Mouse (Mus musculus): ENCODE results near the gene Mtmr3.
"Not testable (repeated sequence)": the region's sequence is repeated elsewhere in the genome, so short reads cannot be mapped to it uniquely, and the experiment has no call there.

The Mtmr3 gene

DNA sequence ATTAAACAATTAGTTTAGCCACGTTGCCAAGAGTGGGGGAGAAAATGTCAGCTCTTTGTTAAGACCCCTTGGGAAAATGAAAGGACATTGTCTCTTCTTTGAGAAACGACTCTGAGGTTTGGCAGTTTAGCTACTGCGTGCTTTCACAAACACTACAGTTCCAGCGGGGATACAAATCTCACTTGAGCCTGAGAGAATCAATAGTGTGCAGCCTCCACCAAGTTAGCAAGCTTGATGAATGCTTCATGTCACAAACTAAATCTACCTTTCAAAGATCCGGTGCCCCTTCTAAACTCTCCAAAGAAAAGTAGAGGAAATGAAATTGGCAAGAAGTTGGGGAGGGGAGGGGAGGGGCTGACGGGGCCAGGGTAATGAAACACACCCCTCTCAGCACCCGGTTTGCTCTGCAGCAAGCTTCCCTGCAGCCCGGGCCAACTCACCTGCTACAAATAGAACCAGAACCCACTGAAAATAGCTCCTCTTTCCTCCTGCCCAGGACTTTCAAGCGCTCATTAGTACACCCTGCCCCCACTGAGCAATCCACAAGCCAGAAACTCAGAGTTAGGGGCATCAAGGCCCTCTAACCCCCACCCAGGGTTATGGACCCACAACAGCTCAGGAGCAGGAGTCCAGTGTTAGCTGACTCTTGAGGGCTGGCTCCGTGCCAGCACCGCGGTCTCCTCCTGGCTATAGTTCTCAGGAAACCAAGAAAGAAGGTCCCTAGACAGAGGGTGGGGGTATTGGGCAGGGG lies 8.2 kb upstream of the Mtmr3 start:
- CTCF ChIA-PET: interaction anchor here (0.6 kb wide), 1 partner anchor 519 kb away, joined by 3 read pairs; no protein-coding TSS in a partner anchor

DNA sequence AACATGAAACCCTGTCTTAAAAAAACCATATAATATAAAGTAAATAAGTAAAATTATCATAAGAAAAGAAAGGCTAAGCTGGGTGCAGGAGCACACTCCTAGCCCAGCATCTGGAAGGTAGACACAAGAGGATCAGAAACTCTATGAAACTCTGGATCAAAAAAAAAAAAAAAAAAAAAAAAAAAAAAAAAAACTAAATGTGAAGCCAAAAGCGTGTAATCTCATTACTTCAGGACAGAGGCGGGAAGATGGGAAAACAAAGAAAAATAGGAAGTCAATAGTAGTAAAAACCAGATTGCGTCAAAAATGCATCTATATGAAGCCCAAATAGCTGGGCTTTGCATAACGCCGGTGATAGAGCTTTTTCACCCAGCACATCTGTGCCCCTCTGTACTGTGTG lies 7.2 kb upstream of the Mtmr3 start:
- CTCF ChIA-PET: interaction anchor here (0.7 kb wide), 1 partner anchor 55 kb away, joined by 5 read pairs; no protein-coding TSS in a partner anchor

DNA sequence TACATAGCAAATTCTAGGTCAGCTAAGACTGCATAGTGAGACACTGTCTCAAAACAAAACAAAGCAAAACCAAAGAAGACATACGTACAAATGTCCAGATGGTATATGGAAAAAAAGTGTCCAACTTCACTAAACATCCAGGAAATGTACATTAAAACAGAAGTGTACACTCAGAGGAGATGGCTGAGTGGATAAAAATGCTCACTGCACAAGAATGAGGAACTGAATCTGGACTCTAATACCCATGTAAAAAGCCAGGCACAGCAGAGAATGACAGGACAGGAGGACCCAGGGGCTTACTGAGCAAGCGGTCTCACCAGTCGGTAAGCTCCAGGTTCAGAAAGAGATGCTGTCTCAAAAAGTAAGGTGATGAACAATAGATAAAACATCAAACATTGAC lies 5.3 kb upstream of the Mtmr3 start:
- CTCF ChIA-PET: interaction anchor here (0.7 kb wide), 1 partner anchor 123 kb away, joined by 4 read pairs; no protein-coding TSS in a partner anchor

DNA sequence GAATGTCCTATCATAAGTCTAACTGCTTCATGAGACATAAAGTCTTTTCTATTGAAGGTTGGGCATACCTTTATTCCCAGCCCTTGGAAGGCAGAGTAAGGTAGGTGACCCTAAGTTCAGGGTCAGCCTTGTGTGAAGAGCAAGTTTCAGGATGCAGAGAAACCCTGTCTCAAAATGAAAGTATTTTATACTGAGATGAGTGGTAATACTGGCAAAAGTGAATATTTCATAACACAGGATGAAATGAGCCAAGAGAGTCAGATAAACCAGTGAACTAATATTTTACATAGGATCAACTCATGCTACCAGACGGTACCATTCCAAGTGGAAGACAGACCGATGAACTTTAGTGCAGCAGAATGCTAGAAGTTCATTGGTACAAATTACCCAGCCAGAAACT lies 3.7 kb upstream of the Mtmr3 start:
- CTCF ChIA-PET: no interaction called here

DNA sequence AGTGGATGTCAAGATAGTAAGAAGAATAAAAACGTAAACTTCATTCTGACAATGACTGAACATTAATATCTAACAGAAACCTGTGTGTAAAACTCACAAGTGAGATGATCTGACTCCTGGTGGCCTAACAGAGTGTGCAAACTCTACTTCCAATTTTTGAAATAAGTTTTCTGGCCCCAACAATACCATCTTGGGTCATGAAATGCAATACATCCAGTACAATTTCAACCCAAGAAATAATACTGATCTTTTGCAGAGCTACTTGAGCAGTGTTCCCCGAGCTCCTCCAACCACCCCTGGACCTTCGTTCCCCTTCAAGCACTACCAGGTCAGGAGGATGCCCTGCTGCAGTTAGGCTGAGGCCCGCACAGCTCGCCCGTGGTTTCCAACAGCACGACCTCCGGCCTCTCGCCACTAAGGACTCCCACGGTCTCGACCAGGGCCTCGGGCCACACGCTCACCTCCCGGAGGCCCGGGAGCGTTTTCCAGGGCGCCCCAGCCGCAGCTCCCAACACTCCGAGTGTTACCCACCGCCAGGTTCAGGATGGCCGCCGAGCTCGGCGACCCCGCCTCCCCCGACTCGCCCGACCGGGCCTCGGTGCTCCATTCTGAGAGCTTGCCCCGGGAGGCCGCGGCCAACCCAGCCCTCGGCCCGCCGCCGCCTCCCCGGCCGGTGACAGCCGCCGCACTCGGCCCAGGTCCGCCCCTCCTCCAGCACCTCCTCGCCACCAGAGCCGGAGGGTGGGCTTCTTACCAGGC lies 635 bp downstream of the Mtmr3 start:
- CTCF ChIA-PET: interaction anchor here (1.1 kb wide), 1 partner anchor 13 kb away, joined by 3 read pairs; no protein-coding TSS in a partner anchor

DNA sequence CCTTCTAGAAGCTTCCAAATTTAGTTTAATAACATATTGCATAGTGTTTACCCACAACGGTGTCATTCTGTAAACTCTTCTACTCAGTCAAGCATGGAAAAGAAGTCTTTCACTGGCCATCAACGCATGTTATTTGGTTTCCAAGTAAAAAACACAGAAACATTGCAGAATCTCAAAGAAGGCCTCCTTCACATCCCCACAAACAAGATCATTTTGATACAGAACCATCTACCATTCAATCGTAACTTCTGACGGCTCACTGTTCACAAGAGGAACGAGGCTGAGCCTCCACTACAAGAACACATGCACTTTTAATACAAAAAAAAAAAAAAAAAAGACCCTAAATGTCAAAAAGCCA lies 1.2 kb downstream of the Mtmr3 start:
- CTCF ChIA-PET: no interaction called here

DNA sequence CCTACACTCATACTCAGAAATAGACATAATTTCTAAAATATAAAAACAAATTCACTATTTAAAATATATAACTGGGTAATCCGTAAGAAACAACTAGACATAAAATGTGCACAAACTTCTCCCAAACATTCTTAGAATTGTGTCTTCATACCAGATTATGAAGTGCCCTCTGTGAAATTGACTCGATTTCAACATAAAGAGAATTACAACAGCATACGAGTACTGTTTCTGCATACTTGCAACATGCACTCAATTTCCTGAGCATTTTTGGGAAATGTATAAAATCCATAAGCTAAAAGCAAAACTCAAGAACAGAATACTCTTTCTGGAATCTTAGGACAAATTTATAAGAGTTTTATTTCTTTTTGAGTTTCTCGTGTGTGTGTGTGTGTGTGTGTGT lies 2.9 kb downstream of the Mtmr3 start:
- CTCF ChIA-PET: no interaction called here

DNA sequence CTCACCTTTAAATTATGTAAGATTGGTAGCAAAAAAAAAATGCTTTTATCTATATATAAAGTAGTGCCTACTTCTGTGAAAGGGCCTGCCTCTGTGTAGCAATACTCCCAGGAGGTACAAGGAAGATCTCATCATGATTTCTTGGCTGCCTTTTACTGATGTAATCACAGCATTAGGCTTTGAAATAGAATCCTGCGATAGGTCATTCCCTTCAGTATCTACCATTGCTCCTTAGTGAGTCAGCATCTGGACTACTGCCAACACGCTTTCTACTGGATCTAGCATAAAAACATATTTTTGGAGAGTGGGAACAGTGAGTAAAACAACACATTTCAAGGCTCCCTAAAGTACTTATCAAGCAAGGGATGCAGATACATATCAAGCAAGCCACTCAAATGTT lies 16.0 kb downstream of the Mtmr3 start:
- CTCF ChIA-PET: no interaction called here

DNA sequence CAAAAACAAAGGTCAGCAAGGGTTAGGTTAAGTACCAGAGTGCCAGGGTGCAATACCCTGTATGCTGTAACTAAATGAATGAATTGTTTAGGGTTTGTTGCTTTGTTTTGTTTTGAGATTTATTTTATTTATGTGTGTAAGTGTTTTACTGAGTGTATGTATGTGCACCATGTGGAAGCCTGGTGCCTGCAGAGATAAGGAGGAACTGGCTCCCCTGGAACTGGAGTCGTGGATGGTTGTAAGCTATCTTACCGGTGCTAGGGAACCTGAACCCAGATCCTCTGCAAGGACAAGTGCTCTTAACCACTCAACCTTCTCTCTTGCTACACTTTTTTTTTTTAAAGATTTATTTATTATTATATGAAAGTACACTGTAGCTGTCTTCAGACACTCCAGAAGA lies 17.6 kb downstream of the Mtmr3 start:
- CTCF ChIA-PET: no interaction called here

DNA sequence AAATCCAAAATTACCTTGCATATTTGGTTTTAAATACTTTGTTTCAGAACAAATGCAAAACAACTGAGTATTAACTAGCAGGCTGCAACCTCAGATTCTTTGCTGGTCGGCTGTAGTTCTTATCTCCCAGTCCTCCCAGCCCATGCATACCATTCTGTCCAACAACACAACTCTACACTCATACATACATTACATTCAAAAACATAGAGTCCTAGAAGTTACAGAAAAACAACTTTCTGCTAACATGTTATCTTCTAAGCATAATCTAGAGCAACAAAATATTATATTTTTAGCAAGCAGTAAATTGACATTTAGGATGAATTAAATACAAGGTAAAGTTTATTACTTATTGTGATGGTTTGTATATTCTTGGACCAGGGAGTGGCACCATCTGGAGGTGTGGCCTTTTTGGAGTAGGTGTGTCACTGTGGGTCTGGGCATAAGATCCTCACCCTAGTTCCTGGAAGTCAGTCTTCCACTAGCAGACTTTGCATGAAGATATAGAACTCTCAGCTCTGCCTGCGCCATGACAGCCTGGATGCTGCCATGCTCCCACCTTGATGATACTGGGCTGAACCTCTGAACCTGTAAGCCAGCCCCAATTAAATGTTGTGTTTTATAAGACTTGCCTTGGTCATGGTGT lies 18.5 kb downstream of the Mtmr3 start:
- CTCF ChIA-PET: not testable (repeated sequence)

DNA sequence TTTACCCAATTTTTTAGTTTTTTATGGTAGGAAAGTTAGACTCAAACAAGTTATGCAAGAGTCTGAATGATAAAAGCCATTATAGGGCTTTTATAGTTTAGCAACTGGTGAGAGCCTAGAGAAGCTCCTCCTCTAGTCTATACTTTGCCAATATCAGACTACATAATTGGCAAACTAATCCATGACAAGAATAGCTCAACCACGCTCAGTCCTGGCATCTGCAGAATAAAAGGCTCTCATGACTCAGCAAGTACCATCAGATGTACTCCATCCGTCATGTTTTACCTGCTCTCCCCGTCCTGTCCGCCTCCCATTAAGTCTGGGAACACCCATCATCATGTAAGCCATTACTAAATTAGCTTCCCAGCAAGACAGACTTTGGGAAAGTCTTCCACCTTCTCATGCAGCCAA lies 23.2 kb downstream of the Mtmr3 start:
- CTCF ChIA-PET: interaction anchor here (1.4 kb wide), 1 partner anchor 10 kb away, joined by 5 read pairs; no protein-coding TSS in a partner anchor

DNA sequence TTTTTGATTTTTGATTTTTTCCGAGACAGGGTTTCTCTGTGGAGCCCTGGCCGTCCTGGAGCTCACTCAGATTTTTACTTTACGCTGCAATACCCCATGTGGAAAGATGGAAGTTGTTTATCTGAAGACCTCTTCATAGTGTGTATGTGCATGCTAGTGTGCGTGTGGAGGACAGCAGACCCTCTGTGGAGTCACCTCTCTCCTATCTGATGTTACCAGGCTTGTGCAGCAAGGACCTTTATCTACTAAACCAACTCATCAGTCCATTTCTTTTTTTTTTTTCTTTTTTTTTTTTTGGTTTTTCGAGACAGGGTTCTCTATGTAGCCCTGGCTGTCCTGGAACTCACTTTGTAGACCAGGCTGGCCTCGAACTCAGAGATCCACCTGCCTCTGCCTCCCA lies 28.3 kb downstream of the Mtmr3 start:
- CTCF ChIA-PET: interaction anchor here (0.8 kb wide), 1 partner anchor 8 kb away, joined by 3 read pairs; no protein-coding TSS in a partner anchor

DNA sequence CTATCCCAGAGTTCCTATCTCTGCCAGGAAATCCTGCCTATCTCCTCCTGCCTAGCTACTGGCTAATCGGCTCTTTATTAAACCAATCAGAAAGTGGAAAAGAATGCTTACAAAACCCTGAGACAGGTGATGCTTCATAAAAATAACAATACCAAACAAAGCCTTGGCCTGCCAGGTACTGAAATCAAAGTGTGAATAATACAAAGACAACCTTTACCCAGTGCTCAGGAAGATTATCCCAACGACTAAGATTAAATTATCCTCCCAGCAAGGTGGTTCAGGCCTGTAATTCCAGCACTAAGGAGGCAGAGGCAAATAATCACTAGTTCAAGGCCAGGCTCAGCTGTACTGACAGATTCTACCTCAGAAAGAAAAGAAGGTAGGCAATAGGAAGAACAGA lies 29.1 kb downstream of the Mtmr3 start:
- CTCF ChIA-PET: no interaction called here

DNA sequence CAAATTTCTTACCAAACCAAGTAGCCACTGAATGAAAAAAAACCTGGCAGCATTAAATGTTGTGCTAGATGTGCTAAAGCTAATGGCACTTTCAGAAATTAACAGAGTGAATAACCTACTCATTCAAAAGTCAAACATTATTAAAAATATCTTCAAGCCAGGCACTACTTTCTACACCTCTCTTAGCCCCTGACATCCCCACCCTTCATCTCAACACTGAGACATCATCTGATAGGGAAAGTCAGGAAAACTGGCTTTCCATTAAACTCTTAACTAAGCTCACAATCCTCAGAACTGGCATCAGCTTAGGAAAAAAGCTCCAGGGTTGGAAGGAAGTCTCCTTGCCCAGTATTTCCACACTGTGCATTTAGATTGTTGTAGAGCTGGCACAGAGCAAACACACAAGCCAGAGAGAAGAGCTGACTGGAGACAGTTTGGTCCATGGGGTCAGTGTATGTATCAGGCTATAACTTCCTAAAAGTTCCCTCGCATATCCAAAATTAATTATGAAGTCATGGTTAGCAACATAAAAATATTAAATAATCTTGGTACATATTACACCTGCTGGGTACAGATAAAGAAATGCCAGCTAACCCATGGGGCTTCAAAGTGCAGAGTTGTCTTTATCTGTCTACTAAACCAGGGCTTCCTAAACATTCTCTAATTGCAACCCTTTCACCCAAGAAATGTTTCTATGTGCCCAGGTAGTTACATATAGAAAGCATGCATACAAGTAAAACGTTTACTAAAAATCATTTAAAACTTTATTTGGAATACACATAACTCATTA lies 41.2 kb downstream of the Mtmr3 start:
- CTCF ChIA-PET: interaction anchor here (0.5 kb wide), 1 partner anchor 1326 kb away, joined by 3 read pairs; no protein-coding TSS in a partner anchor

DNA sequence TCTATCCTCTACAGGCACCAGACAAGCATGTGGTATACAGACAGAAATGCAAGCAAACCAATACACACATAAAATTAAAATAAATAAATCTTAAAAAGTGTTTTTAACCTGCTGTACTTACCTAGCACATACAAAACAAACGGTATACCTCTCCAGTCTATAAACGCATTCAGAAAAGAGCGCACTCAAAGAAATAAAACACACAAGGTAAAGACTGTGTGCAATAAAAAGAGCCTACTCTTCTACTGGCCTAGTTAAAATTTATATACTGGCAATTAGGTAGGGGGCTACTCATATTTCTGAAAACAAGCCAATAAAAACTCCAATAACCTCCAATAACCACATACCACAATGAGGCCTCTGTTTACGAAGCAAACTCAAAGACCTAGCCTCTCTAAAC lies 47.1 kb downstream of the Mtmr3 start:
- CTCF ChIA-PET: no interaction called here

DNA sequence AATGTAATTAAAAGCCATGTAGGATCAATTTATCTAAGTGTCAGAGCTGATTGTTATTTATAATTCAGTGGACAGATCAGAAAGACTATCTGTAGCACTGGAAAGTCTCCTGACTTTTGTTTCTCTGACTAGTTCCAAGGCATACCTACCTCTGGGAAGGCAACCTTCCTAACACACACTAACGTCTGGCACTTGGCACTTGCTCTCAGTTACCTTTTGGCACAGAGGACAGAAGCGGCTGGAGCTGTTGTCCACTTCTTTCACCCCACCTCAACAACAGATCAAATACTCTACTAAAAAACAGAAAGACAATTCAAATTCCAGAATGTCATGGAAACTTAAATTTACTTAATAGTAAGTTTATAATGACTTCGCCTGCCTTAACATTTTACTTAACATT lies 48.7 kb downstream of the Mtmr3 start:
- CTCF ChIA-PET: no interaction called here

DNA sequence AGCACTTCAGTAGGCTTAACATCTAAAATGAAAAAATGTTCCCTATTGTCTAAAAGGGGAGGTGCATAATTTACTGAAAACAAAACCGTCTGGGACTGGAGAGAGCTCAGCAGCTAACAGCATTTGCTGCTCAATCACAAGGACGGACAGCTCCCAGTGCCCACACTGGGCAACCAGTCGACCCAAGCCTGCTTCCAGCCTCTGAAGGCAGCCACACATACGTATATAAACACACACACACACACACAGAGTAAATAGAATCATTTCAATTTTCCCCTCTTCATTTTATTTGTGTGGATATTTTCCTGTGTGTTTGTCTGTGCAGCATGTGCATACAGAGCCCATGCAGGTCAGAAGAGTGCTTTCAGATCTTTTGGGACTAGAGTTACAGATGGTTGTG lies 49.3 kb downstream of the Mtmr3 start:
- CTCF ChIA-PET: no interaction called here

DNA sequence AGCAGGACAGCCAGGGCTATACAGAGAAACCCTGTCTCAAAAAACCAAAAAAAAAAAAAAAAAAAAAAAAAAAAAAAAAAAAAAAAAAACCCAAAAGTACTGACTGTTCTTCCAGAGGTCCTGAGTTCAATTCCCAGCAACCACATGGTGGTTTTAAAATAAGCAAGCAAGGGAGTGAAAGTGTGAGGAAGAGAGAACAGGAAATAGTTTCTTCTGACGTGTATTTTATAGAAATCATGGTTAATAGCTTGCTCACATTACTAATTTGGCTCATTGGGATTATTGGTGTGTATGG lies 50.1 kb downstream of the Mtmr3 start:
- CTCF ChIA-PET: interaction anchor here (0.7 kb wide), 1 partner anchor 93 kb away, joined by 12 read pairs; no protein-coding TSS in a partner anchor

DNA sequence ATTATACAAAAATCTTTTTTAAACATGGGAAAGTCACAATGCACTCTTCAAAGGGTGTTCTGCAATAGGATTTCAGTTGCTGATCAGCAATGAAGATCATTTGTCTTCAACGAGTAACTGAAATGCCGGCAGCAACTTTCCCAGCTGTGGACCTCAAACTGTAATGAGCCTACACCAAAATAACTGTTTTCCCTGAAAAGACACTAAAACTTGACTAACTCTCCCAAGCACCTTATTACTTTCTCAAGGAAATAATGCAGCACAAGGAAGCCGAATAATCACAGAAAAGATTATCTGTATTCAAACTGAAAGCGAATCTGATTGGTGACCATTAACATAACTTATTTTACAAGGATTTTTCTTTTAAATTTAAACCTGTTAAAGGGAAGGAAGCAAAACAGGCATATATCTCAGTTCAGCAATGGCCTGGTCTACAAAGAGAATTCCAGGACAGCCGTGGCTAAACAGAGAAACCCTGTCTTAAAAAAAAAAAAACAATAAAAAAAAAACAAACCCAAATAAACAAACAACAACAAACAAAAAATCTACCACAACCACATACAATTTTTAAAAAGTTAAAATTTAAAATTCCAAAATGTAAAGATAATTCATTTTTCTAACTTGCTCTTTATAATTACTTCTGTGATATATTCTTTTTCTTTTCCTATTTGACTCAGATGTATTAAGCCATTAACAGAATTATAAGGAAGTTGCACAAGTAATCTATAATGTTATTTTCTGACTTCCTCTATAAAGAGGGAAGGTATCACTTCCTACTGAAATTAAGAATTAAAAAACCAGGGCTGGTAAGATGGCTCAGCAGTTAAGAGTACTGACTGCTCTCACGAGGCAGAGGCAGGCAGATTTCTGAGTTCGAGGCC lies 50.7 kb downstream of the Mtmr3 start:
- CTCF ChIA-PET: interaction anchor here (0.7 kb wide), 1 partner anchor 94 kb away, joined by 12 read pairs; no protein-coding TSS in a partner anchor

DNA sequence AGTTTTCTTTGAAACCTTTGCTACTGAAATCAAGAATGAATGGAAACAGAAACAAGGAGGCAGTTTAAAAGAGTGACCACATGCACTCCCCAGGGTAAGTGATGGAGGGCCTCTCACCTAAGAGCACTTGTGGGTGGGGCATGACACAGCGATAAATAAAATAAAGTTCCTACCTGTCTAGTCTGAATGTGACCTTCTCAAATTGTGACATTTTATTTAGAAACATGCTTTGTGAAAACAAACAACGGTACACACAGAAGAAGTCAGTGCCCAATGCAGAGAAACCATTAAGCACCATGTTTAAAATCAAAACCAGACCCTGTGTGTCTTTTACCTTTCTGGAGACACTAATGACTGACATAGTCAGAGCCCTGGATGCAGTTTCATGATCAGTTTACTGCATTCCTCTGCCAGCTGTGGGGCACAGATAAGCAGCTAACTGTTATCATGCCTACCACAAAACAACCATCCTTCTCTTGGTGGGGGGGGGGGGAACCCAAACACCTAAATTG lies 51.6 kb downstream of the Mtmr3 start:
- CTCF ChIA-PET: interaction anchor here (0.6 kb wide), 1 partner anchor 93 kb away, joined by 4 read pairs; no protein-coding TSS in a partner anchor

DNA sequence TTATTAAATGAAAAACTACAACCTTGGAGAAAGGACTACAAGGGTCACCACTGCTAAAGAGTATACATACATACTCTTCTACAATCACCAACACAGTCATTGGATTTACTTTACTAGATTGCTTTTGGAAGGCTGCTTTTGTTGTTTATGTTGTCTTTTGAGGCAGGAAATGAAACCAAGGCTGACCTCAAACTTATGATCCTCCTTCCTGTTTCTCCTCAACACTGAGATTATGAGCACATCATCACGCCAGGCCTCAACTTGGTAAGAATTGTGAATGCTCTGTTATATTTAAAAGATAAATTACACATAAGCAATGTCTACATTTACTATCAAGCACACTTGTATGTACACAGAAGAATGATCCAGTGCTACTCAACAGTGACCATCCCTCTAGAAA lies 58.0 kb downstream of the Mtmr3 start:
- CTCF ChIA-PET: no interaction called here

All from spleen, embryonic (tissue).